Mouse (Mus musculus) megakaryocyte-erythroid progenitor cell, adult 5-6 weeks (primary cell): ENCODE measurements around the gene Akr7a5. TPM values are rescaled to one million over a fixed set of nuclear protein-coding genes. Genes with fewer than 3 reads are reported as not detected.

ENCODE experiments used
- ATAC-seq: replicated peaks from 2 replicates; pipeline ENCODE4 v1.8.0; 2016; ENCODE audit warnings: mild to moderate bottlenecking, inconsistent platforms; ENCODE audit not compliant: severe bottlenecking, poor library complexity, low FRiP score, low TSS enrichment
- total RNA-seq, 2 experiments: library from RNA; stranded (forward) in 1 of 2; stranded (reverse) in 1 of 2; fragments of 200-1000, 215-1000 nt in 1 of 2; fragments of >200 nt in 1 of 2; fragmentation: Nextera tagmentation in 1 of 2; gene quantifications; 2 replicates each; pipeline ENCODE4 v1.2.3; 2014 to 2017

Akr7a5 gene
- total RNA-seq (2014; fragmentation: Nextera tagmentation) (32.1 and 33.8 TPM in 2 replicates), total RNA-seq (2017) (8.8 and 14.8 TPM in 2 replicates)

DNA sequence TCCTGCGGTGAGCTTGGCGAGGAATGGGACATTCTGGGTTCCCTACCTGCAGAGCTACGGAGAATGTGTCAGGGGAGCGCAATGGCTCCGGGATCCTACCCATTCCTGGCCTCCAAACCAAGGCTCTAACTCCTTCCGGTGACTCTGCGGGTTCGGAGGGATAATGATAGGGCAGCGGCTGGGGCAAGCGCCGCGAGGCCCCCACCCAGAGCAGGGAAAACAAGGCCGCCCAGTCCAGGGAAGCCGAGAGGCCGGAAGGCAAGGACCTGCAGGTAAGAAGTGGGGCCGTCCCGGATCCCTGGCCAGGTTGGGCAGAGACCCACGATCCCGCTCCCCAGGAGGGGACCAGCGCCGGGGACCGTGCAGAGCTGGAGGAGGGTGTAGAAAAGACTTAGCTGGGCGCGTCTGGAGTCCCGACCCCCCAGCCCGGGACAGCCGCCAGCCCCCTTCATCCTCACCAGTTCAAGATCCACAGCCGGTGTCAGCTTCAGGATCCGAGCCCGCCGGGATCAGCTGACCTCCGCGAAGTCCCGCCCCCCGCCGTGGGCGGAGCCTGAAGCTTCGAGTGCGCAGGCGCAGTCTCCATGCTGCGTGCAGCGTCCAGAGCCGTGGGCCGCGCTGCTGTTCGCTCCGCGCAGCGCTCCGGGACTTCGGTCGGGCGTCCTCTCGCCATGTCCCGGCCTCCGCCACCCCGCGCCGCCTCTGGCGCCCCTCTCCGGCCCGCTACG is at the start of gene Akr7a5, which contains the start of gene Pqlc2:
Gene Akr7a5 (plus strand): TSS at position 574 of the 728 bp plus-strand sequence.
Gene Pqlc2 (minus strand): TSS at position 538 of the 728 bp plus-strand sequence.
- ATAC-seq = peak; percentile 76

- ATAC-seq = no peak
Observed at GRCm38 (mm10) chr4:139262981-139263380, 47.6 kb upstream of the Akr7a5 start.

DNA sequence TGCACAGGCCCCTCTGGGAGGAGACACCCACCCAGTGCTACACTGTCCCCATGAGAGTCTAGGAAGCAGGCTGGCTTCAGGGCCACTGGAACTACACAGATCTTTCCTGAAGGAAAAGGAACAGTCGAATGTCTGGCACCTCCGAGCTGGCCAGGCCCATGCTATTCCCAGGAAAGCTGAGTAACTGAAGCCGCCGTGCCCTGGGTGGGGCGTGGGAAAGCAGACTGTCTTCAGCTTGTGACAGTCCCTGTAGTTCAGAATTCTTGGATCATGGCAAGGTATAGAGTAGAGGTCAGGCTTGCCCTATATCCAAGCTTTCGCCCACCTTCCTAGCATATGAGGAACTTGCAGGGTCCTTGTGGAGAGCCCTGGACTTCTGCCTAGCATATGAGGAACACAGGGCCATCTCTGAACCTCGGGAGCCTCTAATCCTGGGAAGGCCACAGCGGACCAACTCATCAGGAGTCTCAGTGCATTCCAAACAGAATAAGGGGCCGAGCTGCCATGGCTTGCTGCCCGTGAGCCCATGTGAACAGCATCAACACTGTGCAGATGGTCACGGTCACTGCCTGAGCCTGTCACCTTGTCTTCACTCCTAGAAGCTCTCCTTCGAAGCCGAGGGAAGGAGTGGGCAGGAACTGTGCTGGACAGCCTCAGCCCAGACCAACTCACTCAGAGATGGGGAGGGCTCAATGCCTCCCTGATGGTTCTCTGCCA is 44.6 kb upstream of the Akr7a5 start:
- ATAC-seq = no peak

DNA sequence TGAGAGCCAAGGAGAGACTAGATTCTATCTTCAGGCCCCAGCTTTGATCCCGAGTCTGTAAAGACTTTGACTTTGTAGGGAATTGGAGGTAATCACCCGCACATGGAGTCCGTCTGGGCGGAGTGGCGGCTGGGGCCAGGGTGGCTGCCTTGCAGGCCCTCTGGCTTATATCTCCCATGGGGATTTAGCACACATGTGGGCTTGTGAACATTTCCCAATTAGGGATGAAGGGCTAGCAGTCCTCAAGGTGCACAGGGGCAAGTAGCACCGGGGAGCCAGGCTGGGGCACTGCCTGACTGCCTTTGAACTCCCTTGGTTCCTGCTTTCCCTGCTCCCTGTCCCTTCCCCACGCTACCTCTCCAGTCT is 44.1 kb upstream of the Akr7a5 start:
- ATAC-seq = no peak

GRCm38 (mm10) chr4:139267335-139267734 is 43.2 kb upstream of the Akr7a5 start:
- ATAC-seq = no peak

- no peak for ATAC-seq
Observed at GRCm38 (mm10) chr4:139268242-139268641, 42.3 kb upstream of the Akr7a5 start.

DNA sequence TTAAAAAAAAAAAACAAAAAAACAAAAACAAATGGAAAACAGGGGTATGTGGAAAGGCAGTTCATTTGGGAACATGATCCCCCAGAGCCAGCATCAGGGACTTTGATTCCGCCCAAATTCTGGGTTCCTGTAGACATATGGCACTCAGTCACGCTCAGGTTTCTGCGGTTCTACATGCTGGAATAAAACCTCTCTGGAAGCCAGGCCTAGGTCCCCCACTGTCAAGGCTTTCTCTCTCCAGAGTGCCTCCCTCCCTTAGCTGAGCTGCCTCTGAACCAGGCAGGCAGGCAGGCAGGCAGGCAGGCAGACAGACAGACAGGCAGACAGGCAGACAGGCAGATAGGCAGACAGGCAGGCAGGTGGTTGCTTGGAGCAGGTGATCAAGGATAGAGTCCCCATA is 40.4 kb upstream of the Akr7a5 start:
- ATAC-seq = no peak

DNA sequence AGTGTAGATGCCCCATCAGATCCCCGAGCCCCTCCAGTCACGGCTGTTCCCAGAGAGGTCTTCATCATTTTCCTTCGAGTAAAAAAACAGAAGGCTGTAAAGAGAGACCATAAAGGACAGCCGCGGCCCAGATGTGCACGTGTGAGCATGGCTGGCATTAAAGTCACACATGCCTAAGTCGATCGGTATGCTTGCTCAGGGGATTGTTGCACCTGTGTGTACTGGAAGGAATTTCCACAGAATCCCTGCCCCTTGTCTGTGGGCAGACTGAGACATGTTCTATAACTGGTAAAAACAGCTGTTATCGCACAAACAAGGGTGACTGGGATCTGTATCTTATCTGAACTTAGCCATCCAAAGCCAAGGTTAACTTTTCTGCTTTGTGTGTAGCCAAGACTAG is 39.0 kb upstream of the Akr7a5 start:
- no peak for ATAC-seq

GRCm38 (mm10) chr4:139272951-139273680 is 37.4 kb upstream of the Akr7a5 start:
- no peak for ATAC-seq

DNA sequence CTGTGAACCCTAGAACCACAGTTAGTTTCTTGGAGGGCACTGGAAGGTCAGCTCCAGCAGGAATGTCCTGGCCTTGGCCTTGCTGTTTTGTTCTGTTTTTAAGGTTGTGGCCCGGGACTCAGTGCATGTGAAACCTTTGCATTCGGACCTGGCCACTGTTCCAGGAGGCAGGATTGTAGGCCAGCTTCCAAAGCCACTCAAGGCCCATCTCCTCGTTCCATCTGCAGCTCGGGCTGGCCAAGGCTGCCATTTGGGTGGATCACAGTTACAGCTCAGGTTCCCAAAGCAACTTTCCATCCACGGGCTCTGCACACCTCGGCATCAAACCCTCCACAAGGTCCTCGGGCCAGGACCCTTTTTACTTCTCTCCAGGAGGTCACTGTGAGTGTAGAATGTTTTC is 36.0 kb upstream of the Akr7a5 start:
- ATAC-seq = no peak

DNA sequence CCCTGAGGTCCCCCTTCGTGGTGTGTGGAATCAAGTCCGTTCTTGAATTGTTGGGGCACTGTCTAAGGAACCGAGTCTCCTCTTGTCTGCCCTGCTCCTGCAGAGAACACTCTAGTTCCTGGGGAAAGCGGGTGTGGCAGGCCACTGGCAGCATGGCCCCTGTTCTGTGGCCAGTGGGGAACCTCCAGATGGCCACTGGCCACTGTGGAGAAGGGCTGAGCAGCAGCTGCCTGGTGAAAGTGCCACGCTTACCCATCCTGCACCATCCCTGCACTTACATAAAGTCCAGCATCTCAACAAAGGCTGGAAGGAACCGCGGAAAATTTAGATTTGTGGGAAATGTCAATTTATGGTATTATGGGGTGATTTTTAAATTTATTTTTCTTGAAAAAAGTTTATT is 34.1 kb upstream of the Akr7a5 start:
- no peak for ATAC-seq

GRCm38 (mm10) chr4:139280530-139280929 is 30.0 kb upstream of the Akr7a5 start:
- ATAC-seq = no peak

GRCm38 (mm10) chr4:139281791-139282345 is 28.7 kb upstream of the Akr7a5 start:
- no peak for ATAC-seq

DNA sequence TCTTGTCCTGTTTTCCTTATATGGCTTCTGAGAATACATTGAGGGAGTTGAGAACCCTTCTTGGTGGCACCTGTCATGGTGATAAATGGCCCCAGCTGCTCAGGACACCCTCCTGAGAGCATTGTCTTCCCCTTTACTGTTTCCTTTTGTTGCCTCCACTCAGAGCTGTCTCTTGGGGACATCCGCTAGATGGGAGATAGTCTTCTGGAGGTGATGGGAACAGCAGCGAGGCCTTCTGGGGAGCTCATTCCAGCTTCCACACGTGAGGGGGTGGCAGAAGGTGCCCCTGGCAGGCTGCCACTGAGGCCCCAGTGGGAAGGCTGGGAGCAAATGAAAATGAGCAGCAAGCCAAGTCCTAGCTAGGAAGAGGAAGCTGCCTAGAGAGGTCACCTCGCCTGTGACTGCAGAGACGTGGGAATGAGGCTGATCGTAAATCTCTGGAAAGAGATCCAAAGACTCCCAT is 27.6 kb upstream of the Akr7a5 start:
- no peak for ATAC-seq

DNA sequence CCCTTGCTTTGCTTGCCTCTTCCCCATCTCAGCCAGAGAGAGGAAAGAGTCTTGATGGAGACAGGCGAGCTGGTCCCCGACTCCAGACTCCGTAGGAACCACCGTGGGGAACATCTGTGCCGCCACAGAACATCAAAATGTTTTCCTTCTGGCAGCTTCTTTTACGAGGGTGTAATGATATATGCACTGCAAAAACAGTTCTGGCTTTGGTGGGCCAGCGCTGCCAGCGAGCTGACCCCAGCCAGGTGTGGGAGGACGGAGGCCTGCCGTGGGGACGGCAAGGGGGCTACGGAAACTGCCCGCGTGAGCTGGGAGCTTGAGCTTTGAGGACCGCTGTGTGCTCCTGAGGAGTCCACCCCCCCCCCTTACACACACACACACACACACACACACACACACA is 25.7 kb upstream of the Akr7a5 start:
- no peak for ATAC-seq

DNA sequence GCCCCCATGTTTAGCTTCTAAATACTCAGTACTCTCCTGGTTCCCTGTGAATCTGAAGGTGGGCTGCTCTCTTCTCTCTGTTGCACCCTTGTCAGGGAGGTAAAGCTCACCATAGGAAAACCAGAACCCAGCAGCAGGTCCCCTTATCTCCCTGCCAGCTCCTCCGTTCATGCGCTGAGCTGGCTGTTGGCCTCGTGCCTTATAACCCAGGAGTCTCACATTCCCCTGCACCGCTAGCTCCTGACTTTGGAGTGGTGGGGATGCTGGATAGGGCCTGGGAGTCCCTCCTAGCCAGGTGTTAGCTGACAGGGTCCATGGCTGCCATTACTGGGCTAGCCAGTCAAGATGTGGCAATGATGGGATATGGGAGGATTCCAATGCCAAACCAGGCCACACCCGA is 24.3 kb upstream of the Akr7a5 start:
- ATAC-seq = no peak

GRCm38 (mm10) chr4:139287122-139287863 is 23.3 kb upstream of the Akr7a5 start:
- peak; percentile 62 for ATAC-seq

- ATAC-seq = peak; percentile 73
Observed at GRCm38 (mm10) chr4:139289017-139289416, 21.5 kb upstream of the Akr7a5 start.

DNA sequence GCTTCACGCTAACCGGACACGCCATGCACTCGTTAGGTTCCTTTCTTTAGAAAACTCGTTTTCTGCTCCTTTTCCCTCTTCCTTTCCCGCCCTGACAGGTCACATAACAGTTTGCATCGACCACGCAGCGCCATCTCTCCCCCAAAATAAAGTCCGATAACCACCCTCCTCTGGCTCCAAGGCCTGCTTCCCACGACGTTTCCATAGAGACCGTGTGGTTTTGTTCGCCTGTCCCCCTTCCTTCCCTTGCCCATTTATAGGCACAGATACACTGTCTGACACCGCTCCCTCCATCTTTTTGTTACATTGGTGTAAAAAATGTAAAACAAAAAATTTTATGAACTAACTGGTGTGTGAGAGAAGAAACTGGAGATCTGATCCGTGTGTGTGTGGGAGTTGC is 19.4 kb upstream of the Akr7a5 start:
- ATAC-seq = no peak
